Mouse (Mus musculus) kidney, adult 2 months (tissue): Measurements from ENCODE around the gene Rcn2. TPM values are rescaled to one million over a fixed set of nuclear protein-coding genes. Genes with fewer than 3 reads are reported as not detected.
"Not testable (repeated sequence)": the region's sequence is repeated elsewhere in the genome, so short reads cannot be mapped to it uniquely, and the experiment has no call there.

Experiments used
- DNase-seq: peaks from one replicate; pipeline ENCODE4 v3.0.0; 2021
- H3K27ac ChIP-seq: fragments of 200-500 bp; 2 replicates; pipeline ENCODE4 v1.5.1; 2012; ENCODE audit warnings: low read depth, low read length, control low read depth, inconsistent platforms; ENCODE audit not compliant: insufficient read depth
- H3K27me3 ChIP-seq: fragments of 200-500 bp; replicated peaks from 2 replicates; pipeline ENCODE4 v1.6.1; 2012; ENCODE audit warnings: mild to moderate bottlenecking, moderate library complexity, low read length, inconsistent platforms; ENCODE audit not compliant: control insufficient read depth, insufficient read depth
- H3K36me3 ChIP-seq: fragments of 200-500 bp; 2 replicates; pipeline ENCODE4 v1.6.1; 2012; ENCODE audit warnings: mild to moderate bottlenecking, moderate library complexity, low read length, inconsistent platforms; ENCODE audit not compliant: control insufficient read depth, insufficient read depth
- H3K4me1 ChIP-seq: fragments of 200-500 bp; 2 replicates; pipeline ENCODE4 v1.6.1; 2011; ENCODE audit warnings: low read length; ENCODE audit not compliant: control insufficient read depth, insufficient read depth
- H3K4me3 ChIP-seq: fragments of 200-500 bp; 2 replicates; pipeline ENCODE4 v1.5.1; 2011; ENCODE audit warnings: mild to moderate bottlenecking, low read depth, low read length, control low read depth; ENCODE audit not compliant: insufficient read depth
- CTCF ChIP-seq: fragments of 200-500 bp; conservative IDR thresholded peaks from 2 replicates; pipeline ENCODE4 v1.5.1; 2011; ENCODE audit warnings: low read depth, mild to moderate bottlenecking, control low read depth, low read length, moderate library complexity, mixed read lengths; ENCODE audit not compliant: insufficient read depth, insufficient read length
- POLR2A ChIP-seq: fragments of 200-500 bp; IDR thresholded peaks from one replicate; pipeline ENCODE4 v1.6.1; 2011; ENCODE audit warnings: low read depth, low read length, control low read depth
- WGBS: fragments of 180-500 bp; shearing (Covaris S2); methylation state at CpG from one replicate; pipeline ENCODE4 v1.1.7; 2018; 5-methylcytosine and 5-hydroxymethylcytosine counted together
- polyA plus RNA-seq: library from polyadenylated mRNA; depleted of rRNA; stranded (reverse); fragments of >200 nt; gene quantifications from 2 replicates; pipeline ENCODE4 v1.2.3, GENCODE M21; 2012; rRNA removed

Rcn2 gene
- polyA plus RNA-seq = 24.4 and 39.9 TPM in 2 replicates

- H3K4me1 ChIP-seq = peaks cover 3% of the 10 kb centered on the region; the same call in 1 of the 2 replicates
- WGBS = under 1% methylated on average over 49 of the region's 49 CpGs
- DNase-seq = peak; percentile 97
Measured at GRCm38 (mm10) chr9:56041372-56042180, at the start of gene Rcn2. TSS of gene Rcn2 (plus strand) at chr9:56041845.

GRCm38 (mm10) chr9:56004679-56005078 lies 37.0 kb upstream of the Rcn2 start:
- whole genome bisulfite sequencing = 60% methylated on average over 1 of the region's 2 CpGs
- not testable (repeated sequence) for DNase-seq, H3K36me3 ChIP-seq

More at GRCm38 (mm10) chr9:56041372-56042180, at the start of gene Rcn2:
- H3K27me3 ChIP-seq = no peaks in the 10 kb centered on the region
- peak within 1 kb of the TSS; percentile 71 for H3K27ac ChIP-seq
- peak within 1 kb of the TSS; percentile 98 for H3K4me3 ChIP-seq
- TF ChIP-seq CTCF = no peak
- peak; percentile 81 for TF ChIP-seq POLR2A
- no peaks in the 10 kb centered on the region for H3K36me3 ChIP-seq

GRCm38 (mm10) chr9:56010450-56010849 lies 31.2 kb upstream of the Rcn2 start, which contains the start of gene 4930563M21Rik:
TSS of gene 4930563M21Rik (minus strand) at chr9:56010550.
- DNase-seq = no peak
- Histone ChIP-seq H3K4me1 (no peaks in the 10 kb centered on the region), H3K36me3 (no peaks in the 10 kb centered on the region), H3K27ac (no peak within 1 kb of the TSS), H3K27me3 (no peaks in the 10 kb centered on the region), H3K4me3 (no peak within 1 kb of the TSS)
- TF ChIP-seq POLR2A (no peak), CTCF (no peak)
- WGBS = 78% methylated on average over 4 of the region's 4 CpGs

More at GRCm38 (mm10) chr9:56004679-56005078, 37.0 kb upstream of the Rcn2 start:
- H3K27ac ChIP-seq, H3K27me3 ChIP-seq, H3K4me1 ChIP-seq, H3K4me3 ChIP-seq: not testable (repeated sequence)

- Histone ChIP-seq H3K4me3 (no peak overlapping the region), H3K36me3 (no peaks in the 10 kb centered on the region), H3K27ac (no peak overlapping the region), H3K4me1 (no peaks in the 10 kb centered on the region), H3K27me3 (no peaks in the 10 kb centered on the region)
- 63% methylated on average over 2 of the region's 2 CpGs for WGBS
- TF ChIP-seq CTCF (no peak), POLR2A (no peak)
- peak; percentile 9 for DNase-seq
Measured at GRCm38 (mm10) chr9:56024772-56025171, 16.9 kb upstream of the Rcn2 start.

- 85% methylated on average over 16 of the region's 16 CpGs for WGBS
- no peak overlapping the region for H3K27ac ChIP-seq
- no peak overlapping the region for H3K4me3 ChIP-seq
- DNase-seq = no peak
- H3K4me1 ChIP-seq = no peaks in the 10 kb centered on the region
- H3K27me3 ChIP-seq = no peaks in the 10 kb centered on the region
- H3K36me3 ChIP-seq = no peaks in the 10 kb centered on the region
- TF ChIP-seq CTCF = no peak
- TF ChIP-seq POLR2A = no peak
Measured at GRCm38 (mm10) chr9:56027292-56027691, 14.4 kb upstream of the Rcn2 start.

GRCm38 (mm10) chr9:56032219-56032618 lies 9.4 kb upstream of the Rcn2 start:
- Histone ChIP-seq H3K4me1 (no peaks in the 10 kb centered on the region), H3K27ac (no peak overlapping the region), H3K27me3 (no peaks in the 10 kb centered on the region), H3K4me3 (no peak overlapping the region), H3K36me3 (no peaks in the 10 kb centered on the region)
- TF ChIP-seq POLR2A (no peak), CTCF (no peak)
- no peak for DNase-seq
- WGBS = 68% methylated on average over 3 of the region's 3 CpGs

GRCm38 (mm10) chr9:56042181-56042621 lies 556 bp downstream of the Rcn2 start:
- TF ChIP-seq POLR2A (no peak), CTCF (no peak)
- peak overlapping the region; percentile 98 for H3K4me3 ChIP-seq
- H3K27ac ChIP-seq = peak overlapping the region; percentile 71
- no peaks in the 10 kb centered on the region for H3K27me3 ChIP-seq
- peaks cover 3% of the 10 kb centered on the region; the same call in 1 of the 2 replicates for H3K4me1 ChIP-seq
- under 1% methylated on average over 16 of the region's 16 CpGs for WGBS
- no peaks in the 10 kb centered on the region for H3K36me3 ChIP-seq
- DNase-seq = no peak

- peaks cover 12% of the 10 kb centered on the region; the same call in 1 of the 2 replicates for H3K4me1 ChIP-seq
- TF ChIP-seq CTCF (no peak), POLR2A (no peak)
- H3K27me3 ChIP-seq = no peaks in the 10 kb centered on the region
- no peak overlapping the region for H3K27ac ChIP-seq
- WGBS = 31% methylated on average over 3 of the region's 3 CpGs
- H3K36me3 ChIP-seq = peaks cover 1% of the 10 kb centered on the region
- DNase-seq = peak; percentile 87
- no peak overlapping the region for H3K4me3 ChIP-seq
Measured at GRCm38 (mm10) chr9:56053796-56054195, 12.2 kb downstream of the Rcn2 start.
